Mouse (Mus musculus) naive thymus-derived CD4-positive, alpha-beta T cell, adult 2 months (primary cell): ENCODE measurements at regions not wholly inside any gene's neighbourhood (a gene's known extent, or its start where the extent isn't known, plus 50 kb on each side); places are given as distances from the start of the nearest gene placed in this dataset.

Experiments used
- DNase-seq: peaks from one replicate; pipeline ENCODE4 v3.0.0-alpha.2; 2011; ENCODE audit warnings: low read depth

DNA sequence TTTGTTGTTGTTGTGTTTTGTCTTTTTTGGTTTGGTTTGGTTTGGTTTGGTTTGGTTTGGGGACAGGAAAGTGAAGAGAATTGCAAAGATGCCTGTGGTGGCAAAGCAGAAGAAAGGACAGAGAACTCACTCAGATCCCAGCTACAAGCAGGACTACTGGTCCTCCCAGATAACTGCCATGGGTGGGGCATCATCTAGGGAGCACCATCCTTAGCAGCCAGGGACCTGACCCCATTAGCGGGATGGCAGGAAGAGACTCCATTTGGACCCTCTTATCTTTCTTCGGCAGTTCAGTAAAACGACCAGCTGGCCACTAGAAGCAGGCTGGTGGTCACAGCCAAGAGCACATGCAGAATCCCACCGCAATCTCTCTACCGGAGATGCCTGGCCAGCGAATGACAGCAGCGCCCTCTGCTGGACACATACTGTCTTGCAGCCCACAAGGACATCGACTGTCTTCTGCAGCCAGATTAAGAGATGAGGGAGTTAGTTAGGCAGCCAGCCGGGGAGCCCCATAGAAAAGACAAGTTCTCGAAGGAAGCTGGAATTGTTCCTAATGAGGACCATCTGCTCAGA is 119.8 kb downstream of the Gm9195 start:
- peak; percentile 47 for DNase-seq

DNA sequence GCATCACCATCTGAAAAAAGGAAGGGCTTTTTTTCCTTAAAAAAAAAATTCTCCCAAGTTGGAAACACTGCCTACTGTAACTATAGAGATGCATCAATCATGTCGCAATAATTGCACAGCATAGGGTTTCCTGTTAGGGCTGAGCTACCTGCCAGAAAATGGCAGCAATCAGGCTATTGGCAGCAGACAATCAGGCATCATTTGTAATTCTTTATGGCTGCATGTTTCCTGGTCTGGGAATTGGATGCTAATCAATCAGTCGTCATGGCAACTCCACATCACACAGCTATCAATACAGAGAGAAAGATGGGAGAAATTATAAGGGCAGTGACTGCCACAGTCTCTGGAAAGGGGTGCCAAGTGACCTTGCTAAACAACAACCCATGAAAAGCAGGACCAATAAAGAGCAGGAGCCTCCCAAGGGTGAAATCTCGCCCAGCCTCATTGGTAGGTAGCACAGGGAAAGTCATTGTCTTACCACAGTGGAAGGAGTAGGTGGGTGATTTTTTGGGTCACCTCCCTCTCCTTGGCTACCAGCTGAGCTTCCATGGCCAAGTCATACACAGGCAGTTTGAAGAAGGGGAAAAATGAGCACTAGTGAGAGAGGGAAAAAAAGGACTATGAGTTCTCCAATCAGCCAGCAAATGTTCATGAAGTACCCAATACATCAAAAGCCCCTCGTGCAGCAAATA is 130.7 kb downstream of the Gm9195 start:
- no peak for DNase-seq

DNA sequence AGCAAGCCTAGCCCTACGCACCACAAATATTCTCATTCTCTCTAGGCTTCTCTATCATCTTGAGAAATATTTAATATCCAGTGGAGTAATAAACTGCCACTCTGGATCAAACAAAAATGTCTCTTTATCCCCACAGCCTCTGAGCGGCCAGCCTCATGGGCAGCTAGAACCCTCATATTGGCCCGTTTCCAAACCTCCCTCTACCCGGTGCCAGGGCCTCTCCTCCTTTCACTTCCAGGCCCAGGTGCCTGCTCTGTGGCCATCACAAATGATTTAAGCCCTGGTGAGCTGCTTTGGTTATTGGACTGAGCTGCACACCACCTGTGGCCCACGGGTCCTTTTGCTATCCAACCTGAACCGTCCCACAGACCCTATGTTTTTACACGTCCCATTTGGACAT is 131.5 kb downstream of the Gm9195 start:
- DNase-seq, result no peak

DNA sequence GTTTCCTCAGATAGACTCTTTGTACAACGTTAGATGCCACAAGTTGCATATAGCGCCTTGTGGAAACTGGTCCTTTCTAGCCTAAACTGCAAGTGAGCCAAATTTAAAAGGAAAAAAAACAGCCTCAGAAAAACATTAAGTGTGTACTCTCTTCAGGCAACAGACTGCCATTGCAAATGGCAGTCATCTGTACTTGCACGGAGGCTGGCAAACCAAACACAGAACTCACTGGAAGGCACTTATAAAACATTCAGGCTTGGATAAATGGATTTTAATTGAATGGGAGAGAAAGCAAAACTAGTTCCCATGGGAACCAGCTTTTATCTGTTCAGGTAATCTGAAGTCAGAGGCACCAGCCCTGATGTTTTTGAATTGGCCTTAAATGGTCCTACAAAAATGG is 133.7 kb downstream of the Gm9195 start:
- DNase-seq, result no peak

DNA sequence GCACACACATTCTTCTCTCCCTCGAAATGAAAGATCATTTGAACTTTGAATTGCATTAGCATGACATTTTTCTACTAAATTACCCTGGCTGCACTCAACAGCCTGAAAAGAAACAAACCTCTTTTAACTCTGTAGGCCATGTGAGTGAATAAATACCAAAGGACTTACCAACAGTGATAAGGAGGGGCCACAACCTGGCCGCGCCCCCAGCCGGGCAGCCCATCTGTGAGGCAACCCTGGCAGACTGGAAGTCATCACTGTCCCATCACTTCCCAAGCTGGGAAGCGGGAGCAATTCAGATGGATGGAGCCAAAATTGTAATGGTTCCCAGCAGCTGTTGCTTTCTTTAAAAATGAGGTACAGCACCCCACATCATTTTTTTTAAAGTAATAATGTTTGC is 149.5 kb downstream of the Gm9195 start:
- DNase-seq, result no peak

DNA sequence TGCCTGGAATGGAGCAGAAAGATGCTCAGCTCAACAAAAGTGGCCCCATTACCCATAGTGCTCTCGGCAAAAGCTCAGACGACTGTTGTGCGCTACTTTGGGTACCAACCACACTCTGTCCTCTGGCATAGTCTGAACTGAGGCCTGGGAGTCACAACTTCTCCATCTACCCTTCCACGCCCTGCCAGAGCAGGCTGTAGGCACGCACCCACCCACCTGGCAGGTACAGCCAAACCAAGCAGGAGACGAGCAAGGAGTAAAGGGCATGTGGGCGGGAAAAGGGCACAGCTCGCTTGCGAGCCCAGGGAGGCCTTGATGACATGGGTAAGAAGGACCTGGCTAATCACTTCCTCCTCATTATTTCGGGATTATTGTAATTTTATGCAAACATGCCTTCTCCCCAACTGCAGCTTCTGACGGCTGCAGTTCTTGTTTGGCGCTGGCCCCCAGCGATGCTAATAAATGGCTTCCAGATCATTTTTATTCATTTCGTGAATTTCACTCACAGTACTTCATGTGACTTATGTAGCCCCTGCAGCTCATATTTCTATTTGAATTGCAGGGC is 150.0 kb downstream of the Gm9195 start:
- no peak for DNase-seq

DNA sequence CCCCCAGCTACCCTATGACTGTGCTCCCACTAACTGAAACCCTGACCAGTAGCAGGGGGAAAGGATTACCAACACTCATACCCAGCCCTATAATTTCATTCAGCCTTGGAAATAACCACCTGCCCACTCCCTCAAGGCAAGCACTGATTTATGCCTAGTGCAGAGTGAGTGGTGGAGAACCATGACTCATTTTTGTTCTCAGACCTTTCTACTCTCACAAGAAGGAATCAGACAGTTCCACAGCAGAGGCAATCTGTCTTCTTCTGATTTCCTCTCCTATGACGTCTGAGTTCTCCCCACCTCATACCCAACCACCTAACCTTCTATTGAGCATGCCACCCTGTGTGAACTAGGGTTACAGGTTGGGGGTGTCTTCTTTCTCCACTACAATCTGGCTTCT is 153.6 kb downstream of the Gm9195 start:
- DNase-seq, result no peak

DNA sequence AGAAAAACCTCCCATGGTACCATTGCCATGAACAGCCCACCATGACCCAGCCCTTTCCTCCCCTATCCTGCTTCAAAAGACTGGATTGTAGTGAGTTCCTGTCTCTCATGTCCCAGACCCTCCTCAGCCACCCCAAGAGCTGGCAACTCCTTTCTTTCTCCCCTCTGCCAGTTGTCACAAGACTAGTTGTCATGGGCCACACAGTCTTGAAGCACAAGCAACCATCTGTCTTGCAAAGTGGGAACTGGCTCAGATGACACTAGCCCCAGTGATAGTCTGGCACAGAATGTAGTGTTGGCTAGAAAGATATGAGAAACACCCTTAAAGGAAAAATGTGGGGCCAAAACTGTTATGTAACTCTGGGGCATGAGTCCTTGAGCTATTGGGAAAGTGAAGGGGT is 187.8 kb downstream of the Gm9195 start:
- no peak for DNase-seq

DNA sequence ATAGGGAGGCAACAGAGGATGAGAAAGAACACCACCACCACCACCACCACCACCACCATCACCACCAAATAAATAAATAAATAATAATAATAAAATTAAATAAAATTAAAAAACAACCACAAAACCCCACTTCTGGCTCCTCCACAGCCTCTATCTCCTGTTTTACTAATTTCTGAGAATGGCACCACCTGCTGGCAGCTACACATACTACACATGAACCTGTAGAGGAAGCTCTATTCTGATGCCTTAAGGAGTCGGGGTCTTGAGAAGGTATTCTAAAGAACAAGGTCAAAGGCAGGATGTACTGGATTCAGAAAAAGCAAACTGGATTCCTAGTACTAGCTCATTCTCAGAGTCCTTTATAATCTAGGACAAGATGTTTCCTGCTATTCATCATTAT is 191.6 kb downstream of the Gm9195 start:
- peak; percentile 53 for DNase-seq

DNA sequence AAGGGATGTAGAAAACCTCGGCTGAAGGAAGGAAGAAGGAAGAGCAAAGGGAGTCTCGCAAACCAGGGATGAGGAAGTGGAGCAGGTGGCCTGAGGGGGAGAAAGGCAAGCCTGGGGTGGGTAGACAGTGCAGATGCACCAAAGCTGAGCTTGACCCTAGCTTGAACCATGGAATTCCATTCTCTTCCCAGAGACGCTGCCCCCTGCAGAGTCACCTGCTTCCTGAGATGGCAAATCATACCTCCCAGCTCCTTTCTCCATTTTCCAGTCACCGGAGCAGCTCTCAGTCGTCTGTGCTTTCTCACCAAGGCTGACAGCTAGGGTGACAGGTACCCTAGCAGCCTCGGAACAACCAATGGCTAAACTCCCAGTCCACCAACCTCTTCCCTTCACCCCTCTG is 197.0 kb downstream of the Gm9195 start:
- DNase-seq, result no peak

DNA sequence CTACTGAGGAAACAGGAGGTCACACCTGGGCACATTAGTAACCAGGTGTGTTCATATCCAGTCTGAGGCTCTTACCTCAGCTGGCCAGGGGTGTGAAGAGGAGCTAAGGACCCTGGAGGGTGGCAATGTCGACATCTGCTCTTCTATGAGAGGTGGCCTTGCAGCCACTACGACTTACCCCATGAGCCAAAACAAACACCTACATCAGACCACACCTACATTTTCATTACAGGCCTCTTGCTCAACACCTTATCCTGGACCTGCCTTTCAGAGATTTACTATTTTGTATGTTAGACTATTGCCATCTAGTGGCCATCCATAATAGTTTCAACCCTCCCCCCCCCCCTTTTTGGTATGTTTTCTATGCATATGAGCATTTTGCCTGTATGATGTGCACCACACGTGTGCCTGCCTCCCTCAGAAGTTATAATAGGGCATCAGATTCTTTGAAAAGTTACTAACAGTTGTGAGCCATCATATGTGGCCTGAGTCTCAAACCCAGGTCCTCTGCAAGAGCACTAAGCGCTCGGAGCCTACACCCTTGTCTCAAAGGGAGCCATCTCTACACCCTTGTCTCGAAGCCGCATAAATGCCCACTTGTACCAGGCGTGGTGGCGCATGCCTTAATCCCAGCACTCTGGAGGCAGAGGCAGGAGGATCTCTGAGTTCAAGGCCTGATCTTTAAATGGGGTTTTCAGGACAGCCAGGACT is 197.8 kb downstream of the Gm9195 start:
- peak; percentile 15 for DNase-seq

DNA sequence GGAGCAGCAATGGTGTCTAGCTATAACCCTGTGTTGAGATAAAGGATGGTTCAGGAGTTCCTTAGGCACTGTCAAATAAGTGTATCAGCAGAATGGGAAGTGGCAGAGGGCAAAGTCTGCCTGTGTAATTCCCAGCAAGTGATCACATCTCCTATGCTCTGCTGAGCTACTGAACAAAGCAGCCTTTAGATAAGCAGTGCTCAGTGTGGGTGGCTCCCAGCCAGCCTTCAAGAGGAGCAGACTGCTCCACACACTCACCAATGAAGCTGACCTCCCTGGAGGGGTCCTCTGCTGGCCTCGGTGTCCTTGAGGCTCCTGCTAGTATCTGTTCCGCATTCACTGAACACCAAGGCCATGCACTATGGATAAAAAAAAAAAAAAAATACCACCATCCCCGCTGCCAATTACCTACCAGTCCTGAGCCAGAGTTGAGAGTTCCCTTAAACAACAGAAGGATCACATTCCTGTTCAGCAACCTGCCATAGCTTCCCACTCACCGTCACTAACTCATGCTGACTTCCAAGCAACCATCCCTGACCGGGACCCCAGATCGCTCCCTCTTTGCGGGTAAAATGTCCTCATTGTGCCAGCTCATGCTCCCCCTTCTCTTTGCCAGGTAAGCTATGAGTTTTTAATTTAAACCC is 198.9 kb downstream of the Gm9195 start:
- DNase-seq, result no peak

DNA sequence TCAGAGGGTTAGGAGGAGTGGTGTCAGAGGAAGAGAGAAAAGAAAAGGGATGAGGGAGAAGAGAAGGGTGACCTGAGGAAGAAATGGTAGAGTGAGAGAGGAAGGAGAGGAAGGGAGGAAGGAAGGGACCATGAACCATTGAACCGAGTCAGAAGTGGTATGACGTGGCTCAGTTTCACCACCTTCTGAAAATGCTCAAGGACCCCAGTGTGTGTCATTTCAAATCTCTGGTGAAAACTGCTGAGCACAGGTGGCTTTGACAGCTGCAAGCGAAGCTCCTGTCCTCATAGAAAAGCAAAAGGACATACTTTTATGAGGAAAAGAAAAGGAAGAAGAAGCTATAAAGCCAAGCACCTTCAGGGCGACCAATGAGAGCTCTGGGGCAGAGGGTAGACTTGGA is 214.3 kb downstream of the Gm9195 start:
- DNase-seq, result no peak

DNA sequence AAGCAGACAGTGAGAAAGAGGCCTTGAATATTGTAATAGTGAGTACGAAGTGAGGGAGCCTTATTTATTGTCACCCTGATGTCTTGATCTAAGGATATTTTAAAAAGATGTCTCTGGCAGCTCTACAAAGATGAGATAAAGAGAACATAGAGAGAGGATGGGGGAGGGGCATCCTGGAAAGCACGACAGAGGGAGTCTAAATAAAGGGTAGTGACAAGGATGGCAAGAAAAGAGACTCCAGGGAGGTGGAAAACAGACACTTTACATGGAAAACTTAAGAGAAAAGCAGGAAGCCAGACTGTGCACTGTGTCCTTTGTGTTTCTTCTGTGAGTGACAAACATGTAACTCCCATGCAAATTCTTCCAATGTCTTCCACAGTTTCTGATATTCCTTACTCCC is 232.4 kb downstream of the Gm9195 start:
- DNase-seq, result no peak

DNA sequence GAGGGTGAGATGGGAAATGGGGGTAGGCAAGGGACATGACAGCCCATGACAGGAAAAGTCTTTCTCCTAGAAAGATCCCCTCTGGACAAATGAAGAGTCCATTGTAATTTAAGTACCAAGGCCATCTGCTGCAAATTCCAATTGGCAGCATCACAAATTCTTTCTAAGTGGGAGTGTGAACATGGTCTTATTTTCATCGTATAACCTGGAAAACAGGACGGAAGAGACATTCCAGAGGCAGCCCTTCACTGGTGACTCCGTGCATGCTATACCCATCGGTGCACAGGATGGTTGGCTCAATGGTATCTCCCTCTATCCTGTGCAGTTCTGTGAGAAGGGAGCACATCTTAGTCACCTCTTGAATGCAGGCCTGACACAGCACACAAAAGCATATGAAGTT is 249.8 kb downstream of the Gm9195 start:
- DNase-seq, result no peak

DNA sequence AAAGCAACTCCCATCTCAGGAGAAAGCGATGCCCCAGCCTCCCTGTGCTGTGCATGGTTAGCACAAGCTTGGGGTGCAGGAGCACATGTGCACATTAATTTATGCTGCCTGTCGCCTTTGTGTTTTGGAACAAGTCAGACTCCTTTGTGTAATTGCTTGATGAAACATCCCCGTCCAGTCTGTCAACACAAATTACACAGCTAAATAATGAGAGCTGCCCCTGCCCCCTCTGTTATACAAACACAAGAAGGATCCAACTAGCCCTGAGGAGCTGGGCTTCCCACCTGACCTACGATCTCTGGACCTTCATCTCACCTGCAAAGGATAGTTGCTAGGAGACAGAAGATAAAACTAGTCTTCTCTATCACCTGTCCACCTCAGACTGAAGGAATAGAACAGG is 251.4 kb downstream of the Gm9195 start:
- no peak for DNase-seq

DNA sequence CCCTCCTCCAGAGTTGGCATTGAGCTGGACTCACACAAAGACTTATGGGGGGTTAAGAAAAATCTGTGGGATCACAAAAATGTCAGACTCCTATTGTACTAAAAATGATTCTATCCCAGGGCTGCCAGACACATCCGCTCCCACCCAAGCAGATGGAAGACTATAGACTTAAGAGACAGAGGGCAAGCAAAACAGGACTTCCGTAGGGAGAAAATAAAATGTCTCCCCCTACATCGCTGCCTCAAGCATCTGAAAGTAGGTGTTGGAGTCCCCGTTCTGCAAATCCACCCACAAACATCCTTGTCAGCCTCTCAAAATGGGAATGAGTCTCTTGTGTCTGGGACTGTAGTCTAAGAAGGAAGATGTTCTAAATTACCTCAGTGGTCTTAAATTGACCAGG is 253.3 kb downstream of the Gm9195 start:
- no peak for DNase-seq

DNA sequence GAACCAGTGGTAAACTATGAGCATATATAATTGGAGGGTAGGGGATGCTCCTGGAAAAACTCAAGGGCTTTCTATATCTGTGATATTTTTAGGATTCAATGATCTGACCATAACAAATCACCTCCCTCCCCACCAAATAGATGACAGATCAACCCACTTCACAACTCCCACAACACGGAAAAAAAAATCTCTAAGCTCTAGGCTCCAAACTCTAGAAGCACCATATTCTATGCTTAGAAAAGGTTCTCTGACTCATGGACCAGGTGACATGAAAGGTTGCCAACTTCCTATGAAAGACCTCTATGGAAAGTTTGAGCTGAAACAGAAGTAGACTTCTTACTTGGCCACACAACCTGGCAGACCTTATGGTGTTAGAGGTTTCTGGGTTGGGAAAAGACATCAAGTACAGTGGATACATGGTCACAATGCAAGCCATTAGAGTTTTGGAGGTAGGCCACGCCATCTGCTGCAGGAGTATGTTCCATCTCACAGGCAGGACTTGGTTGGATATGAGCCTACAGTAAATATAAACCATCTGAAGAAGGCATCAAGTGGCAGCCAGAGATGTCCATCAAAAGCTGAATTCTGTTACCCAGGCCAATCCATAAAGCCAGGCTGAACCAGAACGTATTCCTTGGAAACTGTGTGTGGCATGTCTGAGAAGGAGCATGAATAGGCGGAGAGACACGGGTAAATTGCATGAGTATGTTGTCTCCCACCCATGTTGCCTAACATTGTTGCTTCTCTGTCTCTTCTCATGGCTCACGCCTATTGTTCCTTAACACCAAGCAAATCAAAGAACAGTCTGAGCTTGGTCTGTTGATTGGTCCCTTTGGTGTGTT is 257.2 kb downstream of the Gm9195 start:
- DNase-seq, result no peak

DNA sequence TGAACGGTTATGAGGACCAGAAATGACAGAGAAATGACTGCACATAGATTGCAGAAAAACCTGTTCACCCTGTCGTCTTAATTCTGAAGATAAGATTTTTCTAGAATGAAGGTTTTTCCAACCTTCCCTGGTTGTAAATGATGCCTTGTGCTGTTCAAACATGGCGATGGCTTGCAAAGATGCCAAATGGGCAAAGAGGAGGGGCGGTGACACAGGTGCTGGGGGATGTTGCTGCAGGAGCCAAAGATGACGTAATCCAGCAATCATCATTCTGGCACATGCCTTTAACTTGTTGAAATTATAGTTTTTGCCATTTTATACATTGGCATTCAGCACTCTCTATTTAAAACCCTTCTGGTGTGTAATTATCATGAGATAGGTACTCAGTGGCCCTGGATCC is 263.8 kb downstream of the Gm9195 start:
- DNase-seq, result no peak

DNA sequence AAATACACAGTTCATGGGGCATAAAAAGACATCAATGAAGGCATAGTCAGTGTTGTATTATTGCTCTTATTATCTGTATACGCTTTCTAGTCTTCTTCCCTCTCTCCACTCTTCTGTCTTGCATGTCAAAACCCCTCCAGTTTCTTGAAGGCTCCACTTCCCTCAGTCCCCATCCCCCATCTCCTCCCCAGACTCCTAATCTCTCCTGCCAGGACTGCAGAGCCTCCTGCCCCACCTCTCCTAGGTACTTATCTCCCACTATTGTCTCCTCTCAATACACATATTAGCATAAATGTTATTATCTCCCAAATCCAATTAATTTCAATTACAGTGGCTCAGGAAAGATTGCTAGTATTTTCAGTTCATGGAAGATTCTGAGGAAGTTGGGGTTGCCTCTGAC is 264.2 kb downstream of the Gm9195 start:
- DNase-seq, result no peak

DNA sequence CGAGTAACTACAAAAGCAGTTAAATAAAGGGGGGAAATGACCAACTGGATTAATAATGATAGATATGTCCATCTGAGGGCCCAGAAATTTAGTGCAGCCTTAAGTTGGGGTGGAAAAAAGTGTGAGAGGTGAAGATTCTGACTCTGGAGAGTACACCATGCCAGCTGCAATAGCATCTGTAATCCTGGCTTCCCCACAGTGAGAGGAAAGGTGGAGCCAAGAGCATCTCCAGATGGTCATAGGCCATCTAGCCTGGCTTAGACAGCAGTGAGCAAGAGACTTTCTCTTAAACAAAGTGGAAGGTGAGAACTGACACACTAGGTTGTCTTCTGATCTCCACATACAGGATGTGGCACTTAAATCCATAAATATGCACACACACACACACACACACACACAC is 264.7 kb downstream of the Gm9195 start:
- no peak for DNase-seq

DNA sequence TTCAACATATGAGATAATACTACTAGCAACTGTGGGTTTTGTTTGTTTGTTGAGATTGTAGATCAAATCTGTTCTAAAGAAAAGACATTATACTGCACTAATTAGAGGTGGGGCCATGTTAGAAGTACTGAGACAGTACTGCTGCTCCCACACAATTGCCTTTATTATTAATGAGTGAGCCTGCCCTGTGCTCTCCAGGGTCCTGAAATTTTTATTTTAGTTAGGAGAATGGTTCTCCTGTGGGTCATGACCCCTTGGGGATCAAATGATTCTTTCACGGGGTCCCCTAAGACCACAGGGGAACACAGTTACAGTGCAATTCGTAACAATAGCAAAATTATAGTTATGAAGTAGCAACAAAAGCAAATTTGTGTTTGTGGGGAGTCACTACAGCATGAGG is 268.8 kb downstream of the Gm9195 start:
- no peak for DNase-seq
